Mouse (Mus musculus): ENCODE results near the gene Actl7b. TPM values are rescaled to one million over a fixed set of nuclear protein-coding genes. Genes with fewer than 3 reads are reported as not detected.

Actl7b gene
- total and polyA plus RNA-seq, 3 experiments = 0.13 to 0.21 TPM; not detected in 1

DNA sequence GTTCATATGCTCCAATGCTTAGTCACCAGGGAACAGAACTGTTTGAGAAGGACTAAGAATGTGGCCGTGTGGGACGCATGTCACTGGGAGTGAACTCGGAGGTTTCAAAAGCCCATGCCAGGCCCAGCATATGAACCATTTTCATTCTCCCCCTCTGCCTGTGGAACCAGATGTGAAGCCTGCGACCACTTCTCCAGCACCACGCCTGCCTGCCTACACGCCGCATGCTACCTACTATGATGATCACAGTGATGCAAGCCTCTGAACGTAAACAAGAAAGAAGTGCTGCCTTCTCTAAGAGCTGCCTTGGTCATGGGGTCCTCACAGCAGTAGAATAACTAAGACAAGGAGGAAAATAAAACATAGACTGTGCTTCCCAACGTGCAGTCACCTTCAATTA, 6.2 kb upstream of the Actl7b start:
- no peak for DNase-seq (ENCODE audit: extremely low read depth)
- Histone ChIP-seq H3K36me3 (replicated peaks in 1 of 2; ENCODE audit: control insufficient read depth in 1 of 2, insufficient read depth in 1 of 2, low read length in 1 of 2) (peaks cover 43 to 87% of the 10 kb centered on the region in 2 experiments), H3K4me3 (replicated peaks in 1 of 3; ENCODE audit: low read depth in 2 of 3, low read length in 2 of 3, poor library complexity in 1 of 3) (no peak overlapping the region), H3K79me2 (replicated peaks; ENCODE audit: control insufficient read depth, extremely low read depth, insufficient read depth, poor library complexity, severe bottlenecking) (no peaks in the 10 kb centered on the region), H3K4me2 (ENCODE audit: insufficient read depth, low read depth, poor library complexity, severe bottlenecking) (no peak overlapping the region), H3K9ac (ENCODE audit: insufficient read depth, low read depth) (no peak overlapping the region), H3K9me3 (replicated peaks; ENCODE audit: low read length) (no peaks in the 10 kb centered on the region), H3K27me3 (replicated peaks) (no peaks in the 10 kb centered on the region), H3K27ac (ENCODE audit: insufficient read depth, low read depth) (no peak overlapping the region), H3K4me1 (ENCODE audit: control insufficient read depth in 1 of 2, insufficient read depth in 2 of 2) (no peaks in the 10 kb centered on the region)
- dilution Hi-C loops (cut with MboI; ENCODE audit: extremely low pct_ligation_motif_present, extremely low pct_unique_long_range_greater_than_20kb, low sequenced_read_pairs) = no loop called here
- TF ChIP-seq ZC3H11A (IDR thresholded peaks at IDR 0.05; ENCODE audit: low read depth, low read length) (no peak), MYC (IDR thresholded peaks at IDR 0.05; ENCODE audit: low read depth, low read length) (no peak), SMC3 (IDR thresholded peaks at IDR 0.05; ENCODE audit: low read depth, low read length) (no peak), GABPA (IDR thresholded peaks at IDR 0.05; ENCODE audit: insufficient replicate concordance, low read depth, low read length) (no peak), NRF1 (IDR thresholded peaks at IDR 0.05; ENCODE audit: low read depth, low read length) (no peak), ZMIZ1 (IDR thresholded peaks at IDR 0.05; ENCODE audit: low read depth, low read length) (no peak), MAZ (IDR thresholded peaks at IDR 0.05; ENCODE audit: low read depth, low read length) (no peak), EP300 (IDR thresholded peaks at IDR 0.05; ENCODE audit: low read length) (no peak), SIN3A (IDR thresholded peaks at IDR 0.05; ENCODE audit: low read length) (no peak), POLR2AphosphoS2 (IDR thresholded peaks at IDR 0.05; ENCODE audit: low read depth, low read length) (no peak)
- in situ Hi-C loops (cut with MboI; ENCODE audit: low pct_ligation_motif_present, low pct_unique_long_range_greater_than_20kb, low sequenced_read_pairs) = no loop called here

DNA sequence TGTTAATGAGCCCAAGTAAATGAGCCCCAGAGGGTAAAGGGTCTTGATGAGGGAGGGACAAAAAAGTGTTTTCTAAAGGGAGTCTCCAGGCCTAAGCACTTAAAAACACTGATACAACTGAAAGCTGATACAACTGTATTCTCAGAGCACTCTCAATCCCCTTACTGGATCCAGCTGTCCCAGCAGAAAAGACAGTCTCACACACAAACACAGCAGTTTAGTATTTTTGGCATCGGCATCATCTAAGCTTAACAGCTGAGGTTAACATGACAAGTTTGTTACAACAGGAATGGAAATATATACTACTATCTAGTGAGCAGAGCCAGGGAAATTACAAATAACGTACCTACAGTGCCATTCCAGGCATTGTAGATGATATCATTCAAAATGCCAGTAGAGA, 5.1 kb upstream of the Actl7b start:
- peaks cover 35 to 78% of the 10 kb centered on the region in 2 experiments for H3K36me3 ChIP-seq (replicated peaks in 1 of 2; ENCODE audit: control insufficient read depth in 1 of 2, insufficient read depth in 1 of 2, low read length in 1 of 2)
- H3K27ac ChIP-seq (ENCODE audit: insufficient read depth, low read depth) = no peak overlapping the region
- TF ChIP-seq POLR2A (IDR thresholded peaks at IDR 0.05; ENCODE audit: low read depth, low read length) = no peak
- no peak for TF ChIP-seq RAD21 (IDR thresholded peaks at IDR 0.05; ENCODE audit: low read depth, low read length)
- no peak for TF ChIP-seq EP300 (IDR thresholded peaks at IDR 0.05; ENCODE audit: low read length)
- no peak for TF ChIP-seq BHLHE40 (IDR thresholded peaks at IDR 0.05; ENCODE audit: low read depth, low read length)
- no peak for TF ChIP-seq RCOR1 (conservative IDR thresholded peaks at IDR 0.05; ENCODE audit: low read depth, low read length)
- no peak for TF ChIP-seq MAZ (IDR thresholded peaks at IDR 0.05; ENCODE audit: low read depth, low read length)
- TF ChIP-seq SMC3 (IDR thresholded peaks at IDR 0.05; ENCODE audit: low read depth, low read length) = no peak
- TF ChIP-seq NELFE (IDR thresholded peaks at IDR 0.05; ENCODE audit: low read depth, low read length) = no peak
- in situ Hi-C loops (cut with MboI; ENCODE audit: low pct_ligation_motif_present, low pct_unique_long_range_greater_than_20kb, low sequenced_read_pairs) = no loop called here
- H3K4me2 ChIP-seq (ENCODE audit: insufficient read depth, low read depth, poor library complexity, severe bottlenecking) = no peak overlapping the region
- H3K4me1 ChIP-seq (ENCODE audit: control insufficient read depth in 1 of 2, insufficient read depth in 2 of 2) = no peaks in the 10 kb centered on the region
- dilution Hi-C loops (cut with MboI; ENCODE audit: extremely low pct_ligation_motif_present, extremely low pct_unique_long_range_greater_than_20kb, low sequenced_read_pairs) = no loop called here
- H3K9ac ChIP-seq (ENCODE audit: insufficient read depth, low read depth) = no peak overlapping the region
- H3K79me2 ChIP-seq (replicated peaks; ENCODE audit: control insufficient read depth, extremely low read depth, insufficient read depth, poor library complexity, severe bottlenecking) = no peaks in the 10 kb centered on the region
- DNase-seq (ENCODE audit: extremely low read depth) = no peak
- H3K4me3 ChIP-seq (replicated peaks in 1 of 3; ENCODE audit: low read depth in 2 of 3, low read length in 2 of 3, poor library complexity in 1 of 3) = no peak overlapping the region
- H3K9me3 ChIP-seq (replicated peaks; ENCODE audit: low read length) = no peaks in the 10 kb centered on the region
- no peaks in the 10 kb centered on the region for H3K27me3 ChIP-seq (replicated peaks)
